Mouse (Mus musculus) testis, adult 2 months (tissue): ENCODE data around the gene Mfsd2a. TPM values are rescaled to one million over a fixed set of nuclear protein-coding genes. Genes with fewer than 3 reads are reported as not detected.

Source experiments
- H3K27ac ChIP-seq: fragments of 200-500 bp; 2 replicates; pipeline ENCODE4 v1.5.1; 2012; ENCODE audit warnings: low read depth, low read length; ENCODE audit not compliant: control insufficient read depth, insufficient read depth
- H3K27me3 ChIP-seq: fragments of 200-500 bp; 2 replicates; pipeline ENCODE4 v1.6.1; 2012; ENCODE audit warnings: mild to moderate bottlenecking, low read length, moderate library complexity; ENCODE audit not compliant: control insufficient read depth, insufficient read depth
- H3K36me3 ChIP-seq: fragments of 200-500 bp; 2 replicates; pipeline ENCODE4 v1.6.1; 2012; ENCODE audit warnings: mild to moderate bottlenecking, low read length; ENCODE audit not compliant: control insufficient read depth, insufficient read depth
- H3K4me1 ChIP-seq: fragments of 200-500 bp; 2 replicates; pipeline ENCODE4 v1.6.1; 2012; ENCODE audit warnings: low read length; ENCODE audit not compliant: control insufficient read depth, insufficient read depth
- H3K4me3 ChIP-seq: fragments of 200-500 bp; 2 replicates; pipeline ENCODE4 v1.5.1; 2012; ENCODE audit warnings: low read depth, mild to moderate bottlenecking, low read length, moderate library complexity, mixed read lengths; ENCODE audit not compliant: control insufficient read depth
- CTCF ChIP-seq: fragments of 200-500 bp; IDR thresholded peaks from 2 replicates; pipeline ENCODE4 v1.5.1; 2012; ENCODE audit warnings: low read depth, mild to moderate bottlenecking, inconsistent platforms, low read length, moderate library complexity; ENCODE audit not compliant: control insufficient read depth, insufficient read depth, insufficient replicate concordance
- POLR2A ChIP-seq: fragments of 200-500 bp; IDR thresholded peaks from 2 replicates; pipeline ENCODE4 v1.6.1; 2012; ENCODE audit warnings: low read depth, mild to moderate bottlenecking, inconsistent platforms, low read length, moderate library complexity; ENCODE audit not compliant: control insufficient read depth
- polyA plus RNA-seq: library from polyadenylated mRNA; depleted of rRNA; stranded (reverse); fragments of >200 nt; gene quantifications from 2 replicates; pipeline ENCODE4 v1.2.3, GENCODE M21; 2012

Gene Mfsd2a
- polyA plus RNA-seq, 1 experiment, result 8.7 TPM

DNA sequence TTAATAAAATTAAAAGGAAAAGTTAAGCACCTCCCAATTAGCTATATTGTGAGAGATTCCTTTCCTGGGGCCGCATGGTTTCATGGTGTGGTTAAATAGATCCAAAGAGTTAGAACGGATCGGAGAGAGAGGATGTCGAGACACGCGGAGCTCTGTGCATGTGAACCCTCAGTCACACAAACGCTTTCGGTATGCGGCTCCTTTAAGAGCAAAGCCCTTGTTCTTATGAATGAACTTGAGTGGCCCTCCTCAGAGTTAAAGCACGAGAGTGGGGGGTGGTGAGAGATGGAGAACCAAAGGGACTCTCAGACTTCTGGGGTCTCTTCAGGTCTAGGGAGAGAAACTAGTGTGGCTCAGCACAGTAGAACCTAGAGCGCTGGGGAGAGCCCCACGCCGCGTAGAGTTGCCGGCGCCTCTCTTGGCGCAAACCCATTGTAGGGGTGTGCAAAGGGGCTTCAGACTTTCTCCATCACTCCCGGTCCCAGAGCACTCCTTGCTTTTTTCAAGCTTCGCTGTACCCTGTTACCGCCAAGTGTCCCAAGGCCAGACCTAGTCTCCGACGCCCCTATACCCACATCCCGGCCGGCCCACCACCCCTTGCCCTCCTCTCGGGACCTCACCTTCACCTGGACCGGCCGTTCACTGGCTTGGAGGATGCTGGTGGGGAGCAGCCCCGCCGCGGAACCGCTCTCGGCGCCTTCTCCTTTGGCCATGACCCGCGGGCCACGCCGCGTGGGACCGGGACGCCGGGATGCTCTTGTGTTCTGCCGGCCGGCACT is 478 bp downstream of the Mfsd2a start:
- peak overlapping the region; percentile 88 for H3K4me3 ChIP-seq
- TF ChIP-seq CTCF (no peak), POLR2A (no peak)
- H3K27me3 ChIP-seq, result no peaks in the 10 kb centered on the region
- H3K27ac ChIP-seq, result 0 out of 2 replicates have a peak overlapping the region, but pooled peaks have one; percentile 30
- peaks cover 23% of the 10 kb centered on the region for H3K4me1 ChIP-seq
- no peaks in the 10 kb centered on the region for H3K36me3 ChIP-seq

DNA sequence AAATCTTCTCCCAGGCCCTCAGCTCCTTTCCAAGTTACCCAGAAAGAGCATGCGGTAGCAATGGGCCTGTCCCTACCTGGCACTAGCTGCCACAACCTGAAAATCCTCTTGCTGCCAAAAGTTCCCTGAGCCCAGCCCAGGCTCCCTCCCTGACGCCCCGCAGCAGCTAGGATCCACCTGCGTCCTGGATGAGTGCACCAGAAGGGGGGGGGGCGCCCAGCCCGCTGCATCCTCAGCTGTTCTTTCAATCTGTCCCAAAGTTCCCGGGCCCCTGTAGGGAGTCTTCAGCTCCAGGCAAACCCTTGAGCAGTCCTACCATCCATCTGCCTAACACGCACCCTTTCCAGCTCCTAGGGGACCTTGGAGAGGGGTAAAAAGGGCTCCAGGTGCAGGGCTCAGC is 1.2 kb downstream of the Mfsd2a start:
- no peaks in the 10 kb centered on the region for H3K27me3 ChIP-seq
- no peak overlapping the region; the same call in 1 of the 2 replicates for H3K4me3 ChIP-seq
- TF ChIP-seq POLR2A (no peak), CTCF (no peak)
- no peaks in the 10 kb centered on the region for H3K36me3 ChIP-seq
- H3K27ac ChIP-seq, result no peak overlapping the region
- peaks cover 30% of the 10 kb centered on the region for H3K4me1 ChIP-seq

DNA sequence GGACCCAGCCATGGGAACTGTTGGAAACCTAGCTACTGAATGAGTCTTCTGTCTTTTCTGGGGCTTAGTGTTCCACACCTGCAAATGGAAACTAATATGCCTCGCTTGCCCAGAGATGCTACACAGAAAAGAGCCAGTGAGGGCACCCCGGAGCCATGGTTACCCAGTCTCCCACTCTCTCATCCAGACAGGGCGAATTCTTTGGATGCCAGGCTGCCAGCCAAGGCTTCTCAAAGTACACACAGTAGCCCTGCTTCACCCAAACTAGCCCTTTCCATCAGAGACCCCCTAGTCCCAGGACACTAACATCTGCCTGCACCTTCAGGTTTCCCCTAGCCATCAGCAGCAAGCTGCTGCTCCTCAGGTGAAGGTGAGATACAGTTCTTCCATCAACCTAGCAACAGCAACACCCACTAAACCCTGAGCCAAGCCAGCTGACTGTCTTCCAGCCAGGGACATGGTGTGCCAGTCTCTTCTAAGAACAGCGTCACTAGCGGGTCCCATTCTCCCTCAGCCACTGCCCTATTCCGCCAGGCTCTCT is 2.4 kb downstream of the Mfsd2a start:
- no peaks in the 10 kb centered on the region for H3K27me3 ChIP-seq
- 0 out of 2 replicates have a peak overlapping the region, but pooled peaks have one; percentile 36 for H3K27ac ChIP-seq
- no peaks in the 10 kb centered on the region for H3K36me3 ChIP-seq
- H3K4me3 ChIP-seq, result no peak overlapping the region
- TF ChIP-seq CTCF (no peak), POLR2A (0 out of 2 replicates have a peak, but pooled peaks have one; percentile 25)
- H3K4me1 ChIP-seq, result peaks cover 32% of the 10 kb centered on the region

DNA sequence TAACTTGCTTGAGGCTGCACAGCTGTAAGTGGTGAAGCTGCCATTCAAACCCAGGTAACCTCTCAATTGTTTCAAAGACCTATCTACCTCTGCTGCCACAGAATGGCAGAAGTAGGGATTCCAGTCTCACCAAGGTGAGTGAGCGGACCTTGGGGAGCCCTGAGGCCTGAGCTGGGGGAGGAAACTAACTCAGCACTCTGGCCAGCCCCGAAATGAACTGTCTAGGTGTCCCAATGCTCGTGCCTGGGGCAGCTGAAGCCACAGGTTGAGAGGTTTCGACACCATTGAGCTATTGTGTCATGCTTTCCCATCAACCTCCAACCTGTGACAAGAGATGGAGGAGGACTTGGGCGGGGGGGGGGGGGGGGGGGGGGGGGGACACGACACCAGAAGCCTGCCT is 4.7 kb downstream of the Mfsd2a start:
- Histone ChIP-seq H3K27me3 (no peaks in the 10 kb centered on the region), H3K36me3 (no peaks in the 10 kb centered on the region), H3K27ac (no peak overlapping the region; the same call in 1 of the 2 replicates), H3K4me1 (peaks cover 28% of the 10 kb centered on the region), H3K4me3 (peak overlapping the region; percentile 39; the same call in 1 of the 2 replicates)
- no peak for TF ChIP-seq POLR2A
- no peak for TF ChIP-seq CTCF

DNA sequence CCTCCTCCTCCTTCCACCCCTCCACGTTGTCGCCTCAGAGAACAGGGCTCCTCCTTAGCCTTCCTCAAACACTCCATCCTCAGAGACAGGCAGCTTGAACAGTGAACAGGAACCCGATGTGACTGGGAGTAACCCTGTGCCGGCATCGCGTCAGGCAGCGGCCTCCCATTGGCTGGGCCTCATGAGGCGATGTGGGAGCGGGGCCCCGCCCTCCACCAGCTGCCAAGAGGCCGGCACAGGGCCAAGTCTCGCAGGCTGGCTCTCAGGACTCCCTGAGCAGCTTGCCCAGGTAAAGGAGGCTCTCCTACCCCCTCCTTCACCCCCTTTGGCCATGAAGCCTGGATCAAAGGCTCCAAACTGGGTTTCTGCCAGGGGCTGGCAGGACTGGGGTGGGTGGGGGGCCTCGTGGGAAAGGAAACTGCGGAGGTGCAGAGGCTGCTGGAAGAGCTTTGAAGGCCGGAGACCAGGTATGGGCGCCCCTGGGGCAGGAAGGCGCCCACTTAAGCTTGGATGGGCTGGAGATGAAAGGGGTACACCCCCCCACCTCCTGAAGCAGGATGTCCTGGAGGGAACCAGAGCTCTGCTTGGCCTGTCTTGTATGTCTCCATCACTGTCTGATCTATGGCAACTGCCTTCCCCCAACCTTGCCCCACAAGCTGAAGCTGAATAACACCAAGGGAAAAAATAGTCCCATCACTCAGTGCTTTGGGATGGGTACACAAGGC is 5.4 kb downstream of the Mfsd2a start:
- H3K27ac ChIP-seq, result peak overlapping the region; percentile 14
- H3K4me1 ChIP-seq, result peaks cover 21% of the 10 kb centered on the region
- TF ChIP-seq POLR2A, result no peak; the same call in 1 of the 2 replicates
- TF ChIP-seq CTCF, result no peak
- H3K36me3 ChIP-seq, result no peaks in the 10 kb centered on the region
- peak overlapping the region; percentile 78 for H3K4me3 ChIP-seq
- H3K27me3 ChIP-seq, result no peaks in the 10 kb centered on the region

DNA sequence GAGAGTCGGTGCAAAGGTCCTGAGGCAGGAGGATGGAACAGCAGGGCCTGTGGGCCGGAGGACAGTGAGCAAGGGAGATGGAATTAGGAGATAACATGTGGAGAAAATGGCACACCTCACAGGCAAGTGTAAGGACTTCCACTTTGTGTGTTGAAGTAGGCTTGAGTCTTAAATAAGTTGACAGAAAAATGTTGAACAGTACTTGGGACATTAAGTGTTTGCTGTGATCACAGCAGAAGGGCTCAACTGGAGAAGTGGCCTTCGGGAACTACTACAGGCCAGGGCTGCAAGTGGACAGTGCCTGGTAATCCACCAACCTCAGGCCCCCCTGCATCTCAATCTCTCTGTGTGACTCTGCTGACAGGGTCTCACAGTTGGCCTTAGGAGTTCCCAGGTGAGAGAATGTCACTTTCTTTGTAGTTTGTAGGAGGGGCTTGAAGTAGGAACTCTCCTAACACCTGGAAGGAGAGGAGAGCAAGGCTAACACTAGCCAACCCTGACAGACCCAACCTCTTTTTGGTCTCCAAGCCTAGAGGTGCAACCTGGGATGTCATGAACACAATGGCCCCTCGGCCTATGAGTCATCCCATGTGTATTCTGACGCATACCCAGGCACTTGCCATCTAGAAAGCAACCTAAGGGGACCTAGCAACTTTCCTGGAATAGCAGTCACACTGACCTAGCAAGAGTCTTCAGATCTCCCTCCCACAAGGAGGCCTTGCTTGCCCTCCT is 6.1 kb downstream of the Mfsd2a start:
- Histone ChIP-seq H3K4me1 (peaks cover 13% of the 10 kb centered on the region), H3K27me3 (no peaks in the 10 kb centered on the region), H3K4me3 (peak overlapping the region; percentile 78), H3K27ac (peak overlapping the region; percentile 14; the same call in 1 of the 2 replicates), H3K36me3 (no peaks in the 10 kb centered on the region)
- TF ChIP-seq POLR2A (no peak), CTCF (no peak)
